Mouse (Mus musculus): Measurements from ENCODE around the gene Kdm2b.

GRCm38 (mm10) chr5:122887926-122888611, 101.6 kb downstream of the Kdm2b start:
- TF ChIP-seq CTCF (IDR thresholded peaks at IDR 0.05; ENCODE audit: low read depth): no peak
- TF ChIP-seq EP300 (IDR thresholded peaks at IDR 0.05; ENCODE audit: low read depth): no peak
